Mouse (Mus musculus): ENCODE data around the gene Zfp57.

DNA sequence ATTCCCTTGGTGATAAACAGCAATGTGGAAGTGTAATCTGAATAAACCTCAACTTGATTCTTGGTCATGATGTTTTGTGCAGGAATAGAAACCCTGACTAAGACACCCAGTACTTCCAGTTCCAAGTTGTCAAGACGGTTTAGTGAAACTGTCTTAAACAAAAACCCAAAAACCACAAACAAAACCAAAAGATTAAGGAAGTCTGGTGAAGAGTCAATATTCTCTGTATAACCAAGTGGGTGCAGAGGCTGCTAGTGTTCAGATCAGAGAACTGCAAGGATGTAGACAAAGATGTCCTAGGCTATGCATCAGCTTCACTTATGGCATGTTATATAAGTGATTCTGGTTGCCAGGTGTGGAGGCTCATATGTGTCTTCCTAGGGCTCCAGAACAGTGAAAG lies 34.1 kb upstream of the Zfp57 start:
- TF ChIP-seq CTCF (IDR thresholded peaks at IDR 0.05; ENCODE audit: low read depth) (no peak), EP300 (IDR thresholded peaks at IDR 0.05; ENCODE audit: low read depth) (no peak)

All from liver, postnatal 0 days (tissue).